Mouse (Mus musculus): ENCODE results near the gene Cplane1. TPM values are rescaled to one million over a fixed set of nuclear protein-coding genes. Genes with fewer than 3 reads are reported as not detected.
"Not testable (repeated sequence)": the region's sequence is repeated elsewhere in the genome, so short reads cannot be mapped to it uniquely, and the experiment has no call there.

Cplane1 gene
- total RNA-seq (2021): 10 to 100 TPM; 30.4 to 33.0 TPM

GRCm38 (mm10) chr15:8168591-8169265 lies at the start of gene Cplane1:
Cplane1 (plus strand) TSS chr15:8169106.
- DNase-seq (ENCODE audit: extremely low spot score in 1 of 2, low spot score in 2 of 2): peak; percentile 78 to 96
- intact Hi-C loops (cut with DNase I): no loop called here

DNA sequence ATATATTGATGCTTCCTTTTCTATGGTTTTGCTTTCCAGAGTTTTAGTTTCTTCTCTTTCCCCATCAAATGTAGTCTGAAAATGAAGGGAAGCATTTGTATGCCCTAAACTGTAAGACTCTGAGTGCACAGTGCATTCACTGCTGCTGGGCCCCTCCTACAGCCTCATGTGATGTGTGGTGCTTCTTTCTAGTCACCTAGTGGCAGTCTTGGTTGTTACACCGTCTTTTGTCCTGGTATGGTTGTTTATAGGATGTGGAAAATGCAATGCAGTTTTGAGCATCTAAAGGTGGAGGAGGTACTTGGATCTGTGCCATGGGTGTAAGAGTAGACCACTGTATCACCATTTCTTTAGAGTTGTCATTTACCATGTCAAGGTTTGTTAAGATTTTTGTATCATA lies 39.6 kb upstream of the Cplane1 start:
- intact Hi-C loops (cut with DNase I): no loop called here
- no peak for DNase-seq (ENCODE audit: extremely low spot score in 1 of 2, low spot score in 2 of 2)

GRCm38 (mm10) chr15:8131268-8131667 lies 37.6 kb upstream of the Cplane1 start:
- no peak for DNase-seq (ENCODE audit: extremely low spot score in 1 of 2, low spot score in 2 of 2)

GRCm38 (mm10) chr15:8131761-8132160 lies 37.1 kb upstream of the Cplane1 start:
- intact Hi-C loops (cut with DNase I): no loop called here
- DNase-seq (ENCODE audit: extremely low spot score in 1 of 2, low spot score in 2 of 2): no peak

More at GRCm38 (mm10) chr15:8131268-8131667, 37.6 kb upstream of the Cplane1 start:
- intact Hi-C loops (cut with DNase I): no loop called here

- no peak for DNase-seq (ENCODE audit: extremely low spot score in 1 of 2, low spot score in 2 of 2)
- intact Hi-C loops (cut with DNase I): no loop called here
Measured at GRCm38 (mm10) chr15:8135606-8136005, 33.3 kb upstream of the Cplane1 start.

- DNase-seq (ENCODE audit: extremely low spot score in 1 of 2, low spot score in 2 of 2): no peak
- intact Hi-C loops (cut with DNase I): no loop called here
Measured at GRCm38 (mm10) chr15:8161841-8162240, 7.1 kb upstream of the Cplane1 start.

GRCm38 (mm10) chr15:8169266-8169746 lies 400 bp downstream of the Cplane1 start:
- peak in 1 of 2 experiments; percentile 15 for DNase-seq (ENCODE audit: extremely low spot score in 1 of 2, low spot score in 2 of 2)
- intact Hi-C loops (cut with DNase I): no loop called here

DNA sequence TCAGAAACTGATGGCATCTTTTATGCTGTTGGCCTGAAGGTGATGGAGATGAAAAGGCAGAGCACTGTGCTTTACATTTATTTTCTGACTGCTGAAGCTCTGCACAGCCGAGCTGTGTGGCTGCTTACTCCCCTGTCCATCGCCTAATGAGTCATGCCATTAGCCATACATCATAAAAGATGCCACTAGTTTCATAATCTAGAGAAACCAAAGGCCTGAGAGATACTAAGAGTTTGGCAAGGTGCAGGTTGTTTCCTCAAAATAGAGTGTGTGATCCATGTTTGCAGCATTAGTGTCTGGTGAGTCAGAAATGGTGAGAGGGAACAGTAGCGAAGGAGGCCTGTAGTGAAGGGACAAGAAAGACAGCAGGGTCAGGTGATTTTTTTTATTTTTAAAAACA lies 20.7 kb downstream of the Cplane1 start:
- intact Hi-C loops (cut with DNase I): loop anchor here (10.0 kb wide), 1 partner anchor 45 kb away; no protein-coding TSS in a partner anchor
- no peak for DNase-seq (ENCODE audit: extremely low spot score in 1 of 2, low spot score in 2 of 2)

DNA sequence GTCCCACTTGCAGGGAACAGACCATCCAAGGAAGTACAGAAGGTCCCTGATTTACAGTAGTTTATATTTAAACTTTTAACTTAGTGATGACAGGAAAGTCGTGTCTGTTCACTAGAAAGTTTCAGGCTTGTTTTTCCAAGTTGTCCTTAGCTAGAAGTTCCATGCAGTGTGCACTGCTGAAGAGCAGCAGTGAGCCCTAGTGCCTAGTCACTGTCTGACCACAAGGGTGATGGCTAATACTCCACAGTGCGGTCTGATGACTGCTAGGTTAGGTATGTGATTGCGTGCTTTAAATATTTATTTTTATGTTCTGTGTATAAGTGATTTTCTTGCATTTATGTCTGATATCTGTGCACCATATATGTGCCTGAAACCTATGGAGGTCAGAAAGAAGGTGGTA lies 21.5 kb downstream of the Cplane1 start:
- intact Hi-C loops (cut with DNase I): no loop called here
- no peak for DNase-seq (ENCODE audit: extremely low spot score in 1 of 2, low spot score in 2 of 2)

GRCm38 (mm10) chr15:8200317-8200716 lies 31.4 kb downstream of the Cplane1 start:
- intact Hi-C loops (cut with DNase I): no loop called here
- no peak for DNase-seq (ENCODE audit: extremely low spot score in 1 of 2, low spot score in 2 of 2)

GRCm38 (mm10) chr15:8208362-8208761 lies 39.5 kb downstream of the Cplane1 start:
- intact Hi-C loops (cut with DNase I): no loop called here
- DNase-seq (ENCODE audit: extremely low spot score in 1 of 2, low spot score in 2 of 2): no peak

- intact Hi-C loops (cut with DNase I): no loop called here
- DNase-seq (ENCODE audit: extremely low spot score in 1 of 2, low spot score in 2 of 2): no peak
Measured at GRCm38 (mm10) chr15:8214811-8215210, 45.9 kb downstream of the Cplane1 start.

GRCm38 (mm10) chr15:8234167-8234566 lies 65.3 kb downstream of the Cplane1 start:
- intact Hi-C loops (cut with DNase I): loop anchor here (10.0 kb wide), 2 partner anchors 49 to 91 kb away; no protein-coding TSS in a partner anchor
- DNase-seq (ENCODE audit: extremely low spot score in 1 of 2, low spot score in 2 of 2): not testable (repeated sequence)

DNA sequence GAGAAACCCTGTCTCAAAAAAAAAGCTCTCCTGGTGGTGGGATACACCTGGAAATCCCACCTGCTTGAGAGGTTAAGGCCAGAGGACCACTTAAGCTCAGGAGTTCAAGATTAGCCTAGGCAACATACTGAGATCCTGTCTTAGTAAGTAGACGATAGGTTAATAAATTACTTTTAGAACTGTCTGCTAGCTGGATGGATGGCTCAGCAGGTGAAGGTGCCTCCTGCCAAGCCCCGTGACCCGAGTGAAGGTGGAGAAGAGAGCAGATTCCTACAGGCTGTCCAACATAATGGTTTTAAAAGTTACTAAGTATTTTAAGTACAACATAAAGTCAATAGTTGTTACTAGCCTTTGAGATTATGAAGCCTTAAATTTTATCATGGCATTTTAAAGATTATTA lies 97.0 kb downstream of the Cplane1 start:
- DNase-seq (ENCODE audit: extremely low spot score in 1 of 2, low spot score in 2 of 2): no peak
- intact Hi-C loops (cut with DNase I): no loop called here

GRCm38 (mm10) chr15:8267211-8267610 lies 98.3 kb downstream of the Cplane1 start:
- no peak for DNase-seq (ENCODE audit: extremely low spot score in 1 of 2, low spot score in 2 of 2)
- intact Hi-C loops (cut with DNase I): no loop called here

GRCm38 (mm10) chr15:8268231-8268630 lies 99.3 kb downstream of the Cplane1 start:
- DNase-seq (ENCODE audit: extremely low spot score in 1 of 2, low spot score in 2 of 2): no peak
- intact Hi-C loops (cut with DNase I): no loop called here

GRCm38 (mm10) chr15:8271952-8272351 lies 103.0 kb downstream of the Cplane1 start:
- DNase-seq (ENCODE audit: extremely low spot score in 1 of 2, low spot score in 2 of 2): no peak
- intact Hi-C loops (cut with DNase I): no loop called here

GRCm38 (mm10) chr15:8277916-8278315 lies 109.0 kb downstream of the Cplane1 start:
- DNase-seq (ENCODE audit: extremely low spot score in 1 of 2, low spot score in 2 of 2); intact Hi-C loops (cut with DNase I): not testable (repeated sequence)

- intact Hi-C loops (cut with DNase I): no loop called here
- DNase-seq (ENCODE audit: extremely low spot score in 1 of 2, low spot score in 2 of 2): peak in 1 of 2 experiments; percentile 49
Measured at GRCm38 (mm10) chr15:8279320-8279779, 110.4 kb downstream of the Cplane1 start.

- peak in 1 of 2 experiments; percentile 79 for DNase-seq (ENCODE audit: extremely low spot score in 1 of 2, low spot score in 2 of 2)
- intact Hi-C loops (cut with DNase I): no loop called here
Measured at GRCm38 (mm10) chr15:8279929-8280610, 111.2 kb downstream of the Cplane1 start.

All from left cerebral cortex, postnatal 10 days (tissue).